12 mouse cellular contexts compared by ENCODE assay signal in the genomic region with DNA sequence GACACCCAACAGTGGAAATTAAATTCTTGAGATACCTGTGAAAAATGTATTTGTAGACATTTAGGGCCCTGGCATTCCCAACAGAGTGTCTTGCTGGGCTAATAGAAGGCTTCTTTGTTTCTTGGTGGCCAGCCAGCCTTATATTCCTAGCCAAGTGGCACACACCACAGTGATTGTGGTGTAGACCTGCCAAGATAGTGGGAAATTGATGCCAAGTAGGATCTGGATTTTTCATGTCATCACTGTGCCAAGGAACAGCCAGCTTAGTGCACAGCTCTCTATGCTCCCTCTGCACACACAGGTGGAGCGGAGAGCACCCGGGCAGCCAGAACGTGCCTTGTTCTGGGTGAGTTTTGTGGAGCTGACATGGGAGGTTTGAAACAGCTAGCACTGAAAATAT. TPM values are rescaled to one million over a fixed set of nuclear protein-coding genes. Genes with fewer than 3 reads are reported as not detected.
A peak's percentile ranks its signal among the peaks of the same experiment; 100 is the strongest.
DNase-seq lines count a peak whose midpoint lies in the region; ATAC-seq lines count a peak whose summit lies in the region.
"Had no signal": no experiment of that assay in that cellular context is flagged by ENCODE, and none has a peak within 500 bp of the region (broad histone marks: within the 10 kb centered on the region; RNA-seq: fewer than 3 reads in every experiment).

No protein-coding gene starts in this region.

- peaks cover 13% of the 10 kb centered on the region; the same call in 1 of the 2 replicates for H3K4me1 ChIP-seq in forebrain, embryonic 13.5 days
- peaks cover 2% of the 10 kb centered on the region; the same call in 1 of the 2 replicates for H3K4me1 ChIP-seq in forebrain, embryonic 11.5 days (replicated peaks; ENCODE audit: control insufficient read depth, insufficient read depth, low read length)

- H3K4me2 ChIP-seq in forebrain, embryonic 13.5 days, result no peak overlapping the region
- H3K4me2 ChIP-seq in forebrain, embryonic 11.5 days (ENCODE audit: low read depth, low read length, severe bottlenecking), result no peak overlapping the region
- H3K4me2 ChIP-seq: embryonic facial prominence, embryonic 13.5 days; heart, embryonic 13.5 days; midbrain, embryonic 12.5 days had no signal

- no peaks in the 10 kb centered on the region for H3K27me3 ChIP-seq in forebrain, embryonic 13.5 days
- no peaks in the 10 kb centered on the region for H3K27me3 ChIP-seq in forebrain, embryonic 11.5 days (ENCODE audit: control insufficient read depth, insufficient read depth, low read length)
- H3K27me3 ChIP-seq: heart, embryonic 13.5 days; midbrain, embryonic 12.5 days had no signal

- ATAC-seq in forebrain, embryonic 13.5 days, result peak; percentile 72; the same call in 1 of the 2 replicates
- no peak for ATAC-seq in forebrain, embryonic 11.5 days (replicated peaks; ENCODE audit: low FRiP score)
- ATAC-seq: intestine, embryonic 16.5 days had no signal

- intact Hi-C loops in left cerebral cortex, postnatal 14 days (cut with DNase I), result no loop called here

- H3K4me3 ChIP-seq in forebrain, embryonic 13.5 days, result no peak overlapping the region
- H3K4me3 ChIP-seq in forebrain, embryonic 11.5 days (ENCODE audit: low read depth, low read length), result no peak overlapping the region
- H3K4me3 ChIP-seq: embryonic facial prominence, embryonic 13.5 days; heart, embryonic 13.5 days; midbrain, embryonic 12.5 days had no signal

- H3K9ac ChIP-seq in forebrain, embryonic 13.5 days, result no peak overlapping the region
- no peak overlapping the region for H3K9ac ChIP-seq in forebrain, embryonic 11.5 days (ENCODE audit: low read length)
- H3K9ac ChIP-seq: embryonic facial prominence, embryonic 13.5 days; heart, embryonic 13.5 days; midbrain, embryonic 12.5 days had no signal

- WGBS in forebrain, embryonic 13.5 days, result 83% methylated on average over 3 of the region's 3 CpGs
- WGBS in forebrain, embryonic 11.5 days, result 91% methylated on average over 3 of the region's 3 CpGs

- no peak overlapping the region for H3K27ac ChIP-seq in forebrain, embryonic 13.5 days
- H3K27ac ChIP-seq in forebrain, embryonic 11.5 days (ENCODE audit: low read depth, low read length), result no peak overlapping the region
- H3K27ac ChIP-seq: embryonic facial prominence, embryonic 13.5 days; heart, embryonic 13.5 days; midbrain, embryonic 12.5 days had no signal

- H3K36me3 ChIP-seq in forebrain, embryonic 13.5 days (ENCODE audit: poor library complexity, severe bottlenecking), result no peaks in the 10 kb centered on the region
- H3K36me3 ChIP-seq in forebrain, embryonic 11.5 days (ENCODE audit: control insufficient read depth, insufficient read depth, low read length), result no peaks in the 10 kb centered on the region
- H3K36me3 ChIP-seq: embryonic facial prominence, embryonic 13.5 days; heart, embryonic 13.5 days; midbrain, embryonic 12.5 days had no signal

- DNase-seq in forebrain, embryonic 11.5 days (ENCODE audit: low spot score), result no peak
- DNase-seq in left cerebral cortex, postnatal 14 days (ENCODE audit: low spot score in 2 of 2), result peak; percentile 47 to 62
- DNase-seq in left cerebral cortex, adult 11 months (ENCODE audit: low spot score), result no peak
- DNase-seq in gastrocnemius, postnatal 25 days, result peak; percentile 16
- DNase-seq in urinary bladder, postnatal 4 days (ENCODE audit: low spot score in 2 of 2), result no peak
- DNase-seq in lung, adult 18-20 months, result no peak
- DNase-seq in kidney, postnatal 10 days, result no peak

- 0 out of 2 replicates have a peak, but pooled peaks cover 6% of the 10 kb centered on the region for H3K9me3 ChIP-seq in forebrain, embryonic 13.5 days (replicated peaks)
- peaks cover 3% of the 10 kb centered on the region for H3K9me3 ChIP-seq in forebrain, embryonic 11.5 days (ENCODE audit: control insufficient read depth, low read length)

RNA-seq across cellular contexts. Expression of gene Colgalt2, which starts 11.0 kb away (rescaled TPM):
- polyA plus RNA-seq in forebrain, embryonic 13.5 days (2015; fragmentation: Nextera tagmentation; extraction: Ambion mirVana), result 1.3 and 1.5 TPM in 2 replicates
- 2.1 and 2.2 TPM in 2 replicates for polyA plus RNA-seq in forebrain, embryonic 11.5 days (2014; fragmentation: Nextera tagmentation; extraction: Ambion mirVana)
- 1 to 10 TPM; 5.6 to 5.7 TPM for total RNA-seq in left cerebral cortex, postnatal 14 days (2021)
- total RNA-seq in gastrocnemius, postnatal 25 days (2021), result 1 to 10 TPM; 1.6 to 2.1 TPM

RNA-seq across cellular contexts. Expression of gene Tsen15, which starts 24.2 kb away (rescaled TPM):
- polyA plus RNA-seq in forebrain, embryonic 13.5 days (2015; fragmentation: Nextera tagmentation; extraction: Ambion mirVana), result 54.2 and 57.2 TPM in 2 replicates
- 73.5 and 76.8 TPM in 2 replicates for polyA plus RNA-seq in forebrain, embryonic 11.5 days (2014; fragmentation: Nextera tagmentation; extraction: Ambion mirVana)
- total RNA-seq in left cerebral cortex, postnatal 14 days (2021), result 10 to 100 TPM; 25.3 to 25.7 TPM
- 10 to 100 TPM; 13.2 to 15.3 TPM for total RNA-seq in gastrocnemius, postnatal 25 days (2021)

Comparison
In these comparisons a context has a peak if more than half of its experiments do, and no peak if none do; other contexts are left out.
1. DNase-seq: peak in left cerebral cortex, postnatal 14 days (2 of 2) and gastrocnemius, postnatal 25 days (single experiment); none in forebrain, embryonic 11.5 days (single experiment), left cerebral cortex, adult 11 months (single experiment), urinary bladder, postnatal 4 days (0 of 2), lung, adult 18-20 months (0 of 2) and kidney, postnatal 10 days (single experiment).